Mouse (Mus musculus) kidney, embryonic 16.5 days (tissue): ENCODE results near the gene Gm5134. TPM values are rescaled to one million over a fixed set of nuclear protein-coding genes. Genes with fewer than 3 reads are reported as not detected.
A peak's percentile ranks its signal among the peaks of the same experiment; 100 is the strongest.

Experiments used
- ATAC-seq: fragments of 200-750 bp; cut with Nextera tagmentation; 2 replicates; pipeline ENCODE4 v1.8.0; 2017; ENCODE audit warnings: moderate TSS enrichment; ENCODE audit not compliant: low FRiP score, low TSS enrichment
- H3K27ac ChIP-seq: fragments of 300-500 bp; sonication (generic); 2 replicates; pipeline ENCODE4 v1.5.1; 2014; ENCODE audit warnings: low read length
- H3K27me3 ChIP-seq: fragments of 300-500 bp; sonication (generic); 2 replicates; pipeline ENCODE4 v1.6.1; 2014; ENCODE audit warnings: low read length, control low read depth, mixed read lengths; ENCODE audit not compliant: insufficient read depth
- H3K36me3 ChIP-seq: fragments of 300-500 bp; sonication (generic); 2 replicates; pipeline ENCODE4 v1.6.1; 2014; ENCODE audit warnings: low read length, control low read depth, mixed read lengths; ENCODE audit not compliant: insufficient read depth
- H3K4me1 ChIP-seq: fragments of 300-500 bp; sonication (generic); 2 replicates; pipeline ENCODE4 v1.6.1; 2014; ENCODE audit warnings: low read length, control low read depth, mixed read lengths; ENCODE audit not compliant: insufficient read depth
- H3K4me2 ChIP-seq: fragments of 300-500 bp; sonication (generic); replicated peaks from 2 replicates; pipeline ENCODE4 v1.6.1; 2014; ENCODE audit warnings: low read depth, low read length
- H3K4me3 ChIP-seq: fragments of 300-500 bp; sonication (generic); 2 replicates; pipeline ENCODE4 v1.5.1; 2014; ENCODE audit warnings: mild to moderate bottlenecking, low read length
- H3K9ac ChIP-seq: fragments of 300-500 bp; sonication (generic); replicated peaks from 2 replicates; pipeline ENCODE4 v1.6.1; 2014; ENCODE audit warnings: low read length
- H3K9me3 ChIP-seq: fragments of 300-500 bp; sonication (generic); 2 replicates; pipeline ENCODE4 v1.6.1; 2016; ENCODE audit warnings: low read length, control low read depth
- WGBS: fragments of 180-500 bp; shearing (Covaris S2); extraction: QIAGEN DNeasy Blood & Tissue Kit; methylation state at CpG from one replicate; pipeline ENCODE4 v1.1.7; 2014; 5-methylcytosine and 5-hydroxymethylcytosine counted together
- polyA plus RNA-seq: library from polyadenylated mRNA; unstranded; fragments of >200 nt; fragmentation: Nextera tagmentation; extraction: Ambion mirVana; gene quantifications from 2 replicates; pipeline ENCODE4 v1.2.1, GENCODE M21; 2015

Gm5134 gene
- polyA plus RNA-seq, 1 experiment from 2014 or later = not detected

DNA sequence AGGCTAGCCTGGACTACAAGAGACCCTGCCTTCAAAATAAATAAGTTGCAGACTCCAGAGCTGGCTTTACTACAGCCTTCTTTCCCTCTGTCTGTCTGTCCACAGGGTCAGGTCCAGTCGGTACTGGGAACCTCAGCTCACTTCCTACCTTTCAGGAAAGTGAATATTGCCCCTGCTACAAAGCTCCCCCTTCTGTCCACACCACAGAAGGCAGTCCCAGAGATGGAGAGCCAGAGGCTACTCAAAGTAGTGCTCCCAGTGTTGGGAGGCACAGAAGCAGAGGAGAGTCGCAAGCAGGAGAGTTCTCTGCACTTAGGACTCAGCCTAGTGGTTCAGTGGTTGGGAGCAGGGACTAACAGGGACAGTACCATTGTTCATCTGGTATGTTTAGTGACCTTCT is 30.0 kb upstream of the Gm5134 start:
- no peak for ATAC-seq
- no peak overlapping the region for H3K9ac ChIP-seq
- H3K9me3 ChIP-seq = no peaks in the 10 kb centered on the region
- no peak overlapping the region for H3K27ac ChIP-seq
- H3K27me3 ChIP-seq = no peaks in the 10 kb centered on the region
- WGBS = 63% methylated on average over 2 of the region's 2 CpGs
- H3K4me2 ChIP-seq = no peak overlapping the region
- no peak overlapping the region for H3K4me3 ChIP-seq
- H3K36me3 ChIP-seq = peaks cover 25% of the 10 kb centered on the region; the same call in 1 of the 2 replicates
- H3K4me1 ChIP-seq = peaks cover 21% of the 10 kb centered on the region

DNA sequence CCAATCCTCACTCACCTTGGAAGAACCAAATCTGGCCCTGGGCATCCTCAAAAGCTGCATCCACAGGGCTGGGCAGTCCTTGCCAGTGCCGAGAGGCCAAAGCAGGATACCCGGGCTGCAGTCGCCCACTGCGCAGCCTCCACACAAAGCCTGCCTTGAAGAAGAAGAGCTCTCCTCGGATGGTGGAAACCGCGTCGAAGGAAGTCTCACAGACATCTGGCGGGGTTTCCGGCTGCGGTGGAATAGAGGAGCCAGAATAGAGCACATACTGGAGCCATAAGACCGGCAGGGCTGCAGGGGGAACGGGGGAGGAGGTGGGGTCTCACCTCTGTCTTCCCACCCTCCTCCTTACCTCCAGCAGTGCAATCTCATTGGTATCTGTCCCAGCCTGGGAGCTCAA is 27.9 kb upstream of the Gm5134 start:
- no peak overlapping the region for H3K9ac ChIP-seq
- peaks cover 24% of the 10 kb centered on the region for H3K4me1 ChIP-seq
- ATAC-seq = no peak
- no peaks in the 10 kb centered on the region for H3K9me3 ChIP-seq
- no peak overlapping the region for H3K4me2 ChIP-seq
- H3K27me3 ChIP-seq = no peaks in the 10 kb centered on the region
- H3K4me3 ChIP-seq = no peak overlapping the region
- no peak overlapping the region for H3K27ac ChIP-seq
- 76% methylated on average over 13 of the region's 13 CpGs for WGBS
- peaks cover 25% of the 10 kb centered on the region; the same call in 1 of the 2 replicates for H3K36me3 ChIP-seq

- Histone ChIP-seq H3K4me1 (peaks cover 30% of the 10 kb centered on the region), H3K27me3 (no peaks in the 10 kb centered on the region), H3K4me2 (peak overlapping the region; percentile 98; the same call in 1 of the 2 replicates), H3K9me3 (no peaks in the 10 kb centered on the region), H3K36me3 (peaks cover 17% of the 10 kb centered on the region; the same call in 1 of the 2 replicates), H3K9ac (peak overlapping the region; percentile 39), H3K4me3 (no peak overlapping the region), H3K27ac (peak overlapping the region; percentile 25; the same call in 1 of the 2 replicates)
- 36% methylated on average over 6 of the region's 6 CpGs for WGBS
- ATAC-seq = 0 out of 2 replicates have a peak, but pooled peaks have one; percentile 14
These were observed 24.0 kb upstream of the Gm5134 start for GRCm38 (mm10) chr10:75930304-75930703.

DNA sequence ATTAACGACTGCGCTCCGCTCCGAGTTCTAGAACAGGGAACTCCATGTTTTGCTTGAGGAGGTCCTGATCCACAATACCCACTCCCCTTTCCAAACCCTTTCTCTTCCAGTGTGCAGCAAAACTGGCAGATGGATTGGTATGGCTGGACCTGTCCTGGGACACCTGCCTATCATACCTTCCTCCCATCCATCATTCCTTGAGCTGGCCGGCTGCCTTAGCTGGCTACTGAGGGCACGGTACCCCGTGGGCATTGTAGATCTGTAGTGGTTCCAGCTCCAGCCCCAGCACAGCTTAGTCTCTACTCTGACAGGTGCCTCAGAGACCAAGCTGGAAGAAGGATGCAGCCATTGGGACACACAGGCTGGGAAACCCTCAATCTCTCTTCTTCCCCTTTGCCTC is 23.0 kb upstream of the Gm5134 start:
- H3K27me3 ChIP-seq = no peaks in the 10 kb centered on the region
- peak overlapping the region; percentile 93 for H3K9ac ChIP-seq
- H3K9me3 ChIP-seq = no peaks in the 10 kb centered on the region
- peaks cover 36% of the 10 kb centered on the region for H3K4me1 ChIP-seq
- H3K27ac ChIP-seq = no peak overlapping the region
- H3K36me3 ChIP-seq = 0 out of 2 replicates have a peak, but pooled peaks cover 17% of the 10 kb centered on the region
- WGBS = 29% methylated on average over 7 of the region's 7 CpGs
- H3K4me2 ChIP-seq = peak overlapping the region; percentile 98
- no peak for ATAC-seq
- peak overlapping the region; percentile 68 for H3K4me3 ChIP-seq

- ATAC-seq = peak; percentile 72
- Histone ChIP-seq H3K9me3 (no peaks in the 10 kb centered on the region), H3K4me3 (peak overlapping the region; percentile 68), H3K36me3 (0 out of 2 replicates have a peak, but pooled peaks cover 8% of the 10 kb centered on the region), H3K4me2 (peak overlapping the region; percentile 98), H3K27me3 (no peaks in the 10 kb centered on the region), H3K9ac (peak overlapping the region; percentile 93), H3K27ac (peak overlapping the region; percentile 69), H3K4me1 (peaks cover 43% of the 10 kb centered on the region)
- under 1% methylated on average over 42 of the region's 44 CpGs for WGBS
These were observed 22.1 kb upstream of the Gm5134 start for GRCm38 (mm10) chr10:75932081-75932678.

- WGBS = 35% methylated on average over 6 of the region's 6 CpGs
- no peaks in the 10 kb centered on the region for H3K27me3 ChIP-seq
- H3K4me2 ChIP-seq = peak within 1 kb of the TSS; percentile 98
- H3K9ac ChIP-seq = peak within 1 kb of the TSS; percentile 93
- peaks cover 45% of the 10 kb centered on the region for H3K4me1 ChIP-seq
- peak within 1 kb of the TSS; percentile 68 for H3K4me3 ChIP-seq
- 0 out of 2 replicates have a peak, but pooled peaks cover 1% of the 10 kb centered on the region for H3K36me3 ChIP-seq
- no peak for ATAC-seq
- peak within 1 kb of the TSS; percentile 69 for H3K27ac ChIP-seq
- no peaks in the 10 kb centered on the region for H3K9me3 ChIP-seq
These were observed 21.4 kb upstream of the Gm5134 start, which contains the start of gene Chchd10 for GRCm38 (mm10) chr10:75932891-75933290. Gene Chchd10 (plus strand): TSS chr10:75933130.

- peak overlapping the region; percentile 73 for H3K4me2 ChIP-seq
- WGBS = 65% methylated on average over 1 of the region's 1 CpGs
- H3K4me1 ChIP-seq = peaks cover 51% of the 10 kb centered on the region
- no peaks in the 10 kb centered on the region for H3K9me3 ChIP-seq
- no peak overlapping the region for H3K27ac ChIP-seq
- peak overlapping the region; percentile 71; the same call in 1 of the 2 replicates for H3K4me3 ChIP-seq
- ATAC-seq = no peak
- no peaks in the 10 kb centered on the region for H3K27me3 ChIP-seq
- no peaks in the 10 kb centered on the region for H3K36me3 ChIP-seq
- peak overlapping the region; percentile 75; the same call in 1 of the 2 replicates for H3K9ac ChIP-seq
These were observed 19.3 kb upstream of the Gm5134 start for GRCm38 (mm10) chr10:75934991-75935390.

- H3K27ac ChIP-seq = peak within 1 kb of the TSS; percentile 80
- under 1% methylated on average over 51 of the region's 51 CpGs for WGBS
- no peaks in the 10 kb centered on the region for H3K36me3 ChIP-seq
- H3K4me1 ChIP-seq = peaks cover 44% of the 10 kb centered on the region
- peak within 1 kb of the TSS; percentile 75 for H3K9ac ChIP-seq
- peak; percentile 79 for ATAC-seq
- peak within 1 kb of the TSS; percentile 71 for H3K4me3 ChIP-seq
- H3K9me3 ChIP-seq = no peaks in the 10 kb centered on the region
- H3K4me2 ChIP-seq = peak within 1 kb of the TSS; percentile 73
- H3K27me3 ChIP-seq = no peaks in the 10 kb centered on the region
These were observed 18.4 kb upstream of the Gm5134 start, which contains the start of gene Mmp11 for GRCm38 (mm10) chr10:75935680-75936541. Gene Mmp11 (minus strand): TSS chr10:75936496.

- peaks cover 32% of the 10 kb centered on the region for H3K4me1 ChIP-seq
- WGBS = 58% methylated on average over 18 of the region's 18 CpGs
These were observed 17.2 kb upstream of the Gm5134 start for GRCm38 (mm10) chr10:75936909-75937667.

More at GRCm38 (mm10) chr10:75936909-75937667, 17.2 kb upstream of the Gm5134 start:
- Histone ChIP-seq H3K27me3 (no peaks in the 10 kb centered on the region), H3K9ac (no peak overlapping the region), H3K4me3 (peak overlapping the region; percentile 71), H3K36me3 (no peaks in the 10 kb centered on the region), H3K9me3 (no peaks in the 10 kb centered on the region), H3K4me2 (peak overlapping the region; percentile 73), H3K27ac (no peak overlapping the region)
- no peak for ATAC-seq
